Mouse (Mus musculus) forebrain, embryonic 16.5 days (tissue): Measurements from ENCODE around the gene Fgfr2. TPM values are rescaled to one million over a fixed set of nuclear protein-coding genes. Genes with fewer than 3 reads are reported as not detected.
A peak's percentile ranks its signal among the peaks of the same experiment; 100 is the strongest.

Source experiments
- ATAC-seq: fragments of 200-750 bp; cut with Nextera tagmentation; 2 replicates; pipeline ENCODE4 v1.8.0; 2017; ENCODE audit warnings: mild to moderate bottlenecking, moderate library complexity
- H3K27ac ChIP-seq: fragments of 300-500 bp; sonication (generic); 2 replicates; pipeline ENCODE4 v1.5.1; 2014; ENCODE audit warnings: low read length, control low read depth
- H3K27me3 ChIP-seq: fragments of 300-500 bp; sonication (generic); replicated peaks from 2 replicates; pipeline ENCODE4 v1.6.1; 2014; ENCODE audit warnings: low read length; ENCODE audit not compliant: control insufficient read depth, insufficient read depth
- H3K36me3 ChIP-seq: fragments of 300-500 bp; sonication (generic); 2 replicates; pipeline ENCODE4 v1.6.1; 2014; ENCODE audit not compliant: control insufficient read depth, insufficient read depth
- H3K4me1 ChIP-seq: fragments of 300-500 bp; sonication (generic); replicated peaks from 2 replicates; pipeline ENCODE4 v1.6.1; 2014; ENCODE audit warnings: low read length; ENCODE audit not compliant: control insufficient read depth, insufficient read depth
- H3K4me2 ChIP-seq: fragments of 300-500 bp; sonication (generic); 2 replicates; pipeline ENCODE4 v1.6.1; 2014; ENCODE audit warnings: mild to moderate bottlenecking, low read length, control low read depth
- H3K4me3 ChIP-seq: fragments of 300-500 bp; sonication (generic); replicated peaks from 2 replicates; pipeline ENCODE4 v1.5.1; 2014; ENCODE audit warnings: mild to moderate bottlenecking, low read length, control low read depth
- H3K9ac ChIP-seq: fragments of 300-500 bp; sonication (generic); replicated peaks from 2 replicates; pipeline ENCODE4 v1.6.1; 2014; ENCODE audit warnings: low read depth, low read length, control low read depth
- H3K9me3 ChIP-seq: fragments of 300-500 bp; sonication (generic); 2 replicates; pipeline ENCODE4 v1.6.1; 2016; ENCODE audit warnings: low read length; ENCODE audit not compliant: control insufficient read depth
- WGBS: fragments of 180-500 bp; shearing (Covaris S2); extraction: QIAGEN DNeasy Blood & Tissue Kit; methylation state at CpG from one replicate; pipeline ENCODE4 v1.1.7; 2014; 5-methylcytosine and 5-hydroxymethylcytosine counted together
- polyA plus RNA-seq: library from polyadenylated mRNA; unstranded; fragments of >200 nt; fragmentation: Nextera tagmentation; extraction: Ambion mirVana; gene quantifications from 2 replicates; pipeline ENCODE4 v1.2.1, GENCODE M21; 2015

Fgfr2 gene
- polyA plus RNA-seq, 1 experiment from 2014 or later, result 39.2 TPM

GRCm38 (mm10) chr7:132714236-132714923 is 408.8 kb downstream of the Fgfr2 start:
- H3K4me2 ChIP-seq, result no peak overlapping the region
- H3K9ac ChIP-seq, result peak overlapping the region; percentile 30
- peaks cover 22% of the 10 kb centered on the region for H3K4me1 ChIP-seq
- no peaks in the 10 kb centered on the region for H3K27me3 ChIP-seq
- H3K9me3 ChIP-seq, result no peaks in the 10 kb centered on the region
- peak; percentile 73 for ATAC-seq
- H3K27ac ChIP-seq, result peak overlapping the region; percentile 76
- H3K4me3 ChIP-seq, result no peak overlapping the region
- WGBS, result 15% methylated on average over 6 of the region's 6 CpGs
- H3K36me3 ChIP-seq, result no peaks in the 10 kb centered on the region

DNA sequence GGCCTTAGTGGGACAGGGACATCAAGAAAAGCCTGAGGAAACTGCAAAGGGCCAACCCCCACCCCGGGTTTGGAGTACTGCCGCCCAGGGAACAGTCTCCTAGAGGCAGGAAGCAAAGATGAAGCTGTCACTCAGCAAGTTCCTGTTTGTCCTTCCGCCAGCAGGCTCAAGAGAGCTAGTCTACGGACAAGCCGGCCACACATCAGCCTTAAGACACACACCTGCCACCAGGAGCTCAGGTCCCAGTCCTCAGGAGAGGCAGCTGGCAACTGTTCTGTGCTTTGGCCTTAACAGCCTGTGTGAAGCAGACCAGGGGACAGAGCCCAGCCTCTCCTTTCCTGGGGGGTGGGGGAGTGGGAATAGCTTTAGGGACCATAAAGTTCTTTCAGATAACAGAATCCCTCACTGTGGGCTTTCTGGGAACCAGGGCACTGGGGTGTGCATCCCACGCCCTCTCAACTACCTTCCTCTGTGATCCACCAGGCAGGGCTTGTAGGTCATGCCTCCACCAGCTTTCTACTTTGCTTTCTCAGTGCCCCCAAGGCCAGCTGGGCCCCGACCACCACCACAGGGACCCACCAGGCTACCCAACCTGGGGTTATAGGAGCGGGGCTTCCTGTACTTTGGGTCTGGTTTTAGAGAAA is 409.5 kb downstream of the Fgfr2 start:
- H3K4me3 ChIP-seq, result no peak overlapping the region
- H3K27me3 ChIP-seq, result no peaks in the 10 kb centered on the region
- peaks cover 22% of the 10 kb centered on the region for H3K4me1 ChIP-seq
- no peak overlapping the region for H3K4me2 ChIP-seq
- H3K9ac ChIP-seq, result no peak overlapping the region
- no peak for ATAC-seq
- WGBS, result 76% methylated on average over 8 of the region's 8 CpGs
- H3K27ac ChIP-seq, result peak overlapping the region; percentile 76
- no peaks in the 10 kb centered on the region for H3K36me3 ChIP-seq
- no peaks in the 10 kb centered on the region for H3K9me3 ChIP-seq

- ATAC-seq, result no peak
- Histone ChIP-seq H3K36me3 (no peaks in the 10 kb centered on the region), H3K9ac (no peak overlapping the region), H3K4me3 (no peak overlapping the region), H3K4me2 (no peak overlapping the region), H3K27me3 (no peaks in the 10 kb centered on the region), H3K9me3 (no peaks in the 10 kb centered on the region), H3K27ac (no peak overlapping the region), H3K4me1 (peaks cover 22% of the 10 kb centered on the region)
- 91% methylated on average over 7 of the region's 7 CpGs for WGBS
These were observed 410.2 kb downstream of the Fgfr2 start for GRCm38 (mm10) chr7:132712956-132713355.

DNA sequence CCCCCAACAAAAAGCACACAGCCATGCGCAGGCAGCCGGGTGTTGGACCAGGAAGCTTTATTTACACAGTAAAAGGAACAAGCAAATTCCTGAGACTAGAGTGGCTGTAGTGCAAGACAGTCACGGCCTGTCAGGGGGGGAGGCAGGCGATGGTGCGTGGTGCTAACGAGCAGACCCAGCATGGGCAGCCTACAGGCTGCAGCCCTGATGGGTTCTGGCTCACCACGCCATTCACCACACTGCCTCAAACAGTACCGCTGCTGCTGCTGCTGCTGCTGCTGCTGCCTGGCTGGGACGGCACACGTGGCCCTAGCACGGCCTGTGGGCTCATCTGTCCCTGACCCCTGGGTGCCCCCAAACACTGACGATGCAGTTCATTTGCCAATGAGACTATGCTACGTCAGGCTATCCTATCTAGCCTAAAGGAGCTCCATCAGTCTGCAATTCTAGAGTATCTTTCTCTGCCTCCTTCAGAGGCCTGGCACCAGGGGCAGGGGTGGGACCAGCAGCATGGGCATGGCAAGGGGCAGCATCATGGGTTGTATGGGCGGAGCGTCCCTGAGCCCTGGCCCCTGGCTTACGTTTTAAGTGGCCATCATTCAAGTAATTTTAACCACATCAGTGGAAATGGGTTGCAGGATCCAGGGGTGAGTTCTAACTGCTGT is 411.0 kb downstream of the Fgfr2 start:
- Histone ChIP-seq H3K4me1 (peaks cover 22% of the 10 kb centered on the region), H3K9ac (0 out of 2 replicates have a peak overlapping the region, but pooled peaks have one; percentile 10), H3K27me3 (no peaks in the 10 kb centered on the region), H3K36me3 (no peaks in the 10 kb centered on the region), H3K4me3 (no peak overlapping the region), H3K4me2 (no peak overlapping the region), H3K27ac (no peak overlapping the region), H3K9me3 (no peaks in the 10 kb centered on the region)
- 48% methylated on average over 16 of the region's 16 CpGs for WGBS
- ATAC-seq, result peak; percentile 47; the same call in 1 of the 2 replicates

DNA sequence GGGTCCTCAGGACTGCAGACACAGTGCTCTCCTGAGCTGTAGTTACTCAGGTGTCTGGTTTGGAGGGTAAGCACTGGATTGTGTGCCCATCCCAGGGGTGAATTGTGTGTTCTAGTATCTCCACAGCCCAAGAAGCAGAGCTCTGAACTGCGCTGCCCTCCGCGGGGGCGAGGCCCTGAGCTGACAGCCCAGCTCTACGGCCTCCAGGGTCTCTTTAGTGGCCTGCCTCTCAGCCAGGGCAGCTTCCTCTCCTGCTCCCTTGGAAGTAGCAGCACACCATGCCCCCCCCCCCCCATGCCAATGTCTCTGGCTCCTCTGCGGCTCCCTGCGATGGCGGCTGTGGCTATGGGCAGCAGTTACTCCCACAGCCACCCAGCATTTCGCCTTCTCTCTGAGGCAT is 411.6 kb downstream of the Fgfr2 start:
- Histone ChIP-seq H3K4me2 (no peak overlapping the region), H3K27me3 (no peaks in the 10 kb centered on the region), H3K9me3 (no peaks in the 10 kb centered on the region), H3K36me3 (no peaks in the 10 kb centered on the region), H3K4me3 (no peak overlapping the region), H3K9ac (no peak overlapping the region), H3K4me1 (peaks cover 22% of the 10 kb centered on the region), H3K27ac (0 out of 2 replicates have a peak overlapping the region, but pooled peaks have one; percentile 8)
- 0 out of 2 replicates have a peak, but pooled peaks have one; percentile 8 for ATAC-seq
- WGBS, result 79% methylated on average over 9 of the region's 9 CpGs

DNA sequence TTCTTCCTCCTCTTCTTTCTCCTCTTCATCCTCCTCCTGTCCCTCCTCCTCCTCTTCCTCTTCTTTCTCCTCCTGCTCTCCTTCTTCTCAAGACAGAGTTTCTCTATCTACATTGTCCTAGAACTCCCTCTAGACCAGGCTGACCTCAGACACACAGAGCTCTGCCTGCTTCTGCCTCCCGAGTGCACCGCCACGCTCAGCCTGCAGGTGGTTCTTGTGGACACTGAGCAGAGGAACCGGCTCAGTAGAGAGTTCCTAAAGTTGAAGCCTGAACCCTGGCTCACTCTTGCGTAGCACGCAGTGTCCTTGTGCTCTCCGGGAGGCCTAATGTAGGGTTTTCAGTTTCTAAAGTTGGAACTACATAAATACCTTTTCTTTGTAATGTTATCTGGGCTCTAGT is 418.0 kb downstream of the Fgfr2 start:
- 92% methylated on average over 7 of the region's 7 CpGs for WGBS

GRCm38 (mm10) chr7:132704310-132704875 is 418.8 kb downstream of the Fgfr2 start:
- WGBS, result 86% methylated on average over 8 of the region's 8 CpGs
- H3K27ac ChIP-seq, result no peak overlapping the region
- no peak overlapping the region for H3K4me2 ChIP-seq
- no peaks in the 10 kb centered on the region for H3K36me3 ChIP-seq
- H3K27me3 ChIP-seq, result no peaks in the 10 kb centered on the region
- ATAC-seq, result no peak
- H3K9ac ChIP-seq, result no peak overlapping the region
- no peaks in the 10 kb centered on the region for H3K4me1 ChIP-seq
- no peaks in the 10 kb centered on the region for H3K9me3 ChIP-seq
- H3K4me3 ChIP-seq, result no peak overlapping the region

More for the DNA sequence above, 418.0 kb downstream of the Fgfr2 start:
- Histone ChIP-seq H3K27ac (no peak overlapping the region), H3K4me1 (no peaks in the 10 kb centered on the region), H3K9ac (no peak overlapping the region), H3K36me3 (no peaks in the 10 kb centered on the region), H3K4me3 (no peak overlapping the region), H3K4me2 (no peak overlapping the region), H3K9me3 (no peaks in the 10 kb centered on the region), H3K27me3 (no peaks in the 10 kb centered on the region)
- no peak for ATAC-seq

DNA sequence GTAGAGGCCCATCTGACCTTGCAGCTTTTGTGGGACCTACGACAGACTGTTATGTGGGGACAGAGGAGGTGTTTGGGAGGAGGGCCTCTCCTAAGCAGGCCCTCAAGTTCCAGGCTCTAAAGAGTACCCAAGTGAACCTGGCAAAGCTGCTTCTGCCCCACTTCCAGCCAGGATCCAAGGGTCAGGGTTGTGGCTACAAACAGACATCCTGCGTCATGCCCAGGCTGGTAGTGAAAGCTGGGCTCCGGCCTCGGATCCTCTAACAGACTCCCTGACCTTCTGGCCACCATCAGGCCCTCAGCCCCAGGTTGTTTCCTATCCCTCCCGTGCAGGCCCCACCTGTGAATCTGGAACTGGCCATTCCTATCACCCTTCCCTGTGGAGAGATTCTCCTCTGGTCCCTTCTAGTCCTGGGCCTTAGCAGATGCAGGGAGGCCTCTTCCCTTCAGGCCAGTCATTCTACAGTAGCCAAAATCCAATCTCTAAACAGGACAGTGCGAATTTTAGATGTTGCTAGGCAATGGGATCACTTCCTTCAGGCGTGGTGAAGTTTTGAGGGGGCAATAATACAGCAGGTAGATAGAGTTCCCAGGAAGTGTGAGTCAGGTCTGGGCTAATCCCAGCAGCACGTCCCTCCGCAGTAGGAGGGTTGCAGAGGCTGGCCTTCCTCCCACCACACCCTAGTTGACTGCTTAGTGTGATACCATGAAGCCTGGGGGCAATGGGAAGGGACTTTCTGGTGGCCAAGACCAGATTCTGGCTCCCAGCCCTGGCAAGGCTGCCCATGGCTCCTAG is 419.4 kb downstream of the Fgfr2 start:
- no peak for ATAC-seq
- Histone ChIP-seq H3K36me3 (no peaks in the 10 kb centered on the region), H3K4me1 (no peaks in the 10 kb centered on the region), H3K27me3 (no peaks in the 10 kb centered on the region), H3K4me3 (no peak overlapping the region), H3K9me3 (no peaks in the 10 kb centered on the region), H3K4me2 (no peak overlapping the region), H3K27ac (no peak overlapping the region), H3K9ac (no peak overlapping the region)
- 82% methylated on average over 9 of the region's 9 CpGs for WGBS
